Mouse (Mus musculus) small intestine, adult 2 months (tissue): ENCODE results near the gene Muc2.

Source experiments
- CTCF ChIP-seq: fragments of 200-500 bp; IDR thresholded peaks from 2 replicates; pipeline ENCODE4 v1.5.1; 2012; ENCODE audit warnings: low read depth, mild to moderate bottlenecking, control low read depth, inconsistent platforms, low read length, moderate library complexity, mixed read lengths; ENCODE audit not compliant: insufficient replicate concordance, insufficient read length; ENCODE audit errors: extremely low read depth
- POLR2A ChIP-seq: fragments of 200-500 bp; IDR thresholded peaks from 2 replicates; pipeline ENCODE4 v1.6.1; 2012; ENCODE audit warnings: low read depth, mild to moderate bottlenecking, control low read depth, inconsistent platforms, low read length, moderate library complexity

DNA sequence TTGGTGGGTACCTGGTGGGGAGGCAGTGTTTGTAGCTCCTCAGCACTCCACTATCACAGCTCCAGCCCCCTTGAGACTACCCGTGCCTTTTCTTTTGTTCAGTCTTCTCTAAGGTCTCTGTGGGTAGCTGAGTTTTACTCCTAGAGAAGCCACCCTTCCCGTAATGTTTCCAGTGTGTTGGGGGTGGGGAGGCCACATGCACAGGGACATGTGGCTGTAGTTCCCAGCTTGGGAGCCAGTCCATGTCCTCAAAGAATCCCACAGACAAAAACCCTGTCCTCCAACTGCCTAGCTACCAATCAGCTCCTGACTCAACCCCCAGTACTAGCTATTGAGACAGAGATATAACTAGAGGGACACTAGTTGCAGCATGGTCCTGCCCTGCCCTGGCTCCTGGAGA lies 43.1 kb upstream of the Muc2 start:
- TF ChIP-seq POLR2A: no peak
- no peak for TF ChIP-seq CTCF
